Mouse (Mus musculus) MEL-GATA-1-ER (cell line): ENCODE measurements around the gene Trit1.
A peak's percentile ranks its signal among the peaks of the same experiment; 100 is the strongest.

Experiments used
- DNase-seq: peaks from one replicate; pipeline ENCODE4 v3.0.0-alpha.2; 2012; ENCODE audit warnings: low read depth; ENCODE audit errors: extremely low read depth

Trit1 gene

DNA sequence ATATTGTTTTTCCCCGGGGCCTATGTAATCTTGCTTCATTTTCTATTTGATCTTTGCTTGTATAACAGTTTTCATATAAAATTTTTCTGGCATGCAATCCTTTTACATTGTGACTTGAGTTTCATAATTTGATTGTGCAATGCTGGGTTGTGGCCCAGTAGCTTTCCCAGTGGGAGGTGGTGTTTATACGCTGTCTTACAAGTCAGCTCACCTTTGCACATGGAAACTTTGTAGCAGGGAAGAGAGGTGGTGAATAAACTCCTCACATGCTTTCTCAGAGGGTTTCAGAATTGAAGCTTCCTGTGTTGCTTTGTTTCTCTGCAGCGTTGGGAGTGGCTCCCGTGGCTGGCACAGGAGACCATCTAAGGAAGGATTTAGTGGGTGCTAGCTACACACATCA is 28.4 kb downstream of the Trit1 start:
- no peak for DNase-seq

DNA sequence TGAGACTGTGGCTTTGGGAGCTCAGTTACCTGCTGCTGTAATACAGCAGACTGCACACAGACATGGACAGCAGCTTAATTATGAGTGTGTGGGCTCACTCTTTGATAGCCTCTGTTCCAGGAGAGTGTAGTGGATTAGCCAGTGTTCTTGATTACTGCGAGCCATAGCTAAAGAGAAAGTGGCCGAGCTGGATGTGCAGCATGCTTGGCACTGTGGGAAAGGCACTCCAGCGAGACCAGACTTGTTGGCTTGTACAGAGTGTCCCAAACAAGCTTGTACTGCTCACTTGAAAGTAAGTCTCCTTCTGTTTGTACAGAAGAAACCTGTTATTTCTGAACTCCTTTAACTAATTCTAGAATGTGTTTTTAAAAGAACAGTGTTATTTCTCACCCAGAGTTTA is 29.9 kb downstream of the Trit1 start:
- no peak for DNase-seq

DNA sequence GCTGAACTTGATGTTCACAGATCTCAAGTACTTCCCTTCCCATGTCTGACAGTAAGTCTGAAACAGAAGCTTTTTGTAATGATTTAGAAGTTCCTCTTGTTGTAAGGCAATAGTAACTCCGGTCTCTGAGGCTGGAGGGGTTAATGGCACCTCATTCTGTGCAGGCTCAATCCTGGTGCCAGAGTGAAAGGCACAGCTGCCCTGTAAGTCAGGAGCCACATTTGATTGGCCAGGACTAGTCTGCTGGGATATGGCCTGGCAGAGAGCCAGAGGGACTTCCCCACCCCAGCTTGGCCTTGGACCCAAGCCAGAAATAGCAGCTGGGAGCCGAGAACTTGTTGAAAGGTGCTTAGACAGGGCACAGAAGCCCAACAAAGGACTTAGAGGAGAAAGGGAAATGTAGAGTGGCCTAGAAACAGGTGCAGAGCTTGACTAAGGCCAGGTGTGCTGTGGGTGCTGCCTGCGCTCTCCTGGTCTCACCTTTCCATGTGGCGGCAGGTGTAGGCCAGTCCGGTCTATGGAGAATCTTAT is 34.3 kb downstream of the Trit1 start:
- DNase-seq = peak; percentile 75

DNA sequence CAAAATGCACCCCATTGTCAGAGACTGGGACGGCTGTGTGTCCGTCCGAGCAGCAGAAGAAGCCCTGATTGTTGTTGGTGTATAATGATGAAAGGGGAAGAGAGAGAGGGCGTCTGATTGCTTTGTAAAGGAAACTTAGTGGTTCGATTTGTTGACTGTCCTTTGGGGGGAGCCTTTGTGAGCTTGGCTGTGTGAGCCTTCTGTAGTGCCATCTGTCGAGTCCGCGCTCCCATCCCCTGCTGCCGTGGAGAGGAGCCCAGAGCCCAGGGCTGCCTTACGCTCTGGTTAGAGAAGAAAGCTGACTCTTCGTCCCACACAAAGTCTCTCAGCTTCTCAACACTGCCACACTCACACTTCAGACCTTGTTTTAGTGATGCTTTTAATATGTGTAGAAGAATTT is 36.8 kb downstream of the Trit1 start:
- DNase-seq = no peak

DNA sequence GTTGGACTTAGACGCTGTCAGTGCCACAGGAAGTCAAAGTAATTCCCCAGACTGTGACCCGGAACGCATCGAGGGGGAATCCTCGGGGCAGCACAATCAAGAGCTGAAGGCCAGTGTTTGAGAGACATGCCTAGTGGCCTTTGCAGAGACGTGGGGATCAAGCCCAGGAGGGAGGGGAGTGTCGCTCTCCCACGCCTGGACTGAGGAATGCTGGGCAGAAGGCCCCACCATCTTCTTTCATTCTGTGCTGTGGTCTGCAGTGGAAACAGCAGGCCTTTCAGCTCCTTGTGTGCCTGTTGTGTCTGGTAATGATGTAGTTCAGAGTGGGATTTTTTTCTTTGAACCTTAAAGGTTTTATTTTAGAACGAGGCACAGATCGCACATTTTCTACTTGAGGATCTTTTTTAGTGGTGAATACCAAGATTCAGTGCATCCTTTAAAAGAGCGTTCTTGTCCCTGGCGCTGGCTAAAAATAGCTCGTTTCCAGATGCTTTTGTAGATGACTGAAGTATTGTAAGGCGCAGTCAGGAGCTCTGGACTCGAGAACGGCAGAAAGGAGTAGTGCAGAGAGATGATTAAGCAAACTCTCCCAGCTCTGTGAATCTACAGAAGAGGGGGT is 37.9 kb downstream of the Trit1 start:
- DNase-seq = no peak

DNA sequence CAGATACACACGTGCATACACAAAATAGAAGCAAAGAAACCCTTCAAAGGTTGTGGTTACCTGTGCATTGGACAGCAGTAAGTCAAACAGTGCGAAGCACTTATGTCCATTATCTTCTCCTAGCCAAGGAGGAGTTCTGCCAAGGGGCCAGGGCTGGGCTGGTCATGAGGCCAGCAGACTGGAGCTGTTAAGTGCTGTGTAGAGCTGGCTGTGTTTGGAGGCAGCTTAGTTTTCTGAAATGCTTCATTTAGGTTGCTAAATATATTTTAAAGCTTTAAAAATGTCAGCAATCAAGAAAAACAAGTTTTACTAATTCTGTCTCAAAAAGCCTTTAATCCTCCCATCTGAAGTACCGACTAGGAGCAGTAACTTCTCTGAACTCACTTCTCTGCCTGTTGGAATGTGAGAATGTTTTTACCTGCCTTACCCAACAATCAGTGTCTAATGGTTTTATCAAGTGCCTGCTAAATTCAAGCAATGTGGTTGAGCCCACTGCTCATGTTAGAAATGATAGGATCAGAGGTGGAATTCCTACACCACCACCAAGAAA is 40.2 kb downstream of the Trit1 start:
- no peak for DNase-seq

DNA sequence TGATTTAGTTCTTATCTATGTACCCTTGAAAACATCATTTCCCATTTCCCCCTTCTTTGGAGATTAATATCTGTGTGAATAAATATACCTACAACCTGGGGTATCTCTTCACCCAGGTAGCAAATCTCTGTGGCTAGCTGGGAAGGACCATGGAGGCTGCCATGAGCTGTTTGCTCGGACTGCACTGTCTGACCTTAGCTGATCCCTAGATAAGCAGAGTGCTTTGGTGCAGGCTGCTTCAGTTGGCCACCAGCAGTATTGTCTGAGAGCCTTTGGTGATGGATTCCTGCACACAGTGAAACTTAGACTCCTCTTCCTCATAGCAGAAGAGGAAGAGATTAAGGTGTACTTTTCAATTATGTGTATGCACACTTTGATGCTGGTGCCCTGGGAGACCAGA is 41.6 kb downstream of the Trit1 start:
- DNase-seq = no peak

DNA sequence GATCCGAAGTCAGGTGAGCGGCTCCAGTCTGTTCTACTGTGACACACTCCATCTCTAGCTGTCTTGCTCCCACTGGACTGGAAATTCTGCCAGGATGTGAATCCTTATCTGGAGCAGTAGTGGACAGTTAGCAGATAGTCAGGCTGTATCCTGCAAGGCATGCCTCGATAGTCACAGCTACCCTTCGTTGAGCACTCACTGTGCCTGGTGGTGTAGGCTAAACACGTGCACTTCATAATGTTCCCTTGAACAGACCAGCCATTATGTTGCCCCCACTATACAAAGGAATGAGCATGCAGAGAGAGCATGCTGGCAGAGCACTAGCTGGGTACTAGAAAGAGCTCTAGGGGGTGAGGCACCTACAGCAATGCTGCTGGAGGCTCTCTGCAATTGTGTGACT is 45.3 kb downstream of the Trit1 start:
- DNase-seq = no peak

DNA sequence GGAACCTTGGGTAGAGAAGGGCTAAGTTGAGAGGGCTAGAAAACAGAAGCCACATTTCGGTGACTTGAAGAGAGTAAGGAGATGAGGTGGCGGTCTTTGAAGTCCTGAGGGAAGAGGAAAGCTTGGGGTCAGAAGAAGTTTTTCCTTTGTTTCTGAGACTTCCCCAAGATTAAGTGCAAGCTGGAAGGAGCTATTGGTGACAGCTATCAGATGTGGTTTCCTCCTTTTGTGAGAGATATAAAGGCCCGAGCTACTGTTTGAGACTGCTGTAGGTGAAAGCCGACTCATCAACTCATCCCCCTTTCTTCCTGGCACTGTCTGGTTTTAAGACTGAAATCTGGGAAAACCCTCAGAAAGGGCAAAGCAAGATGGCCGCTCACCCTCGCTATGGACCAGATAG is 52.2 kb downstream of the Trit1 start:
- peak; percentile 11 for DNase-seq

DNA sequence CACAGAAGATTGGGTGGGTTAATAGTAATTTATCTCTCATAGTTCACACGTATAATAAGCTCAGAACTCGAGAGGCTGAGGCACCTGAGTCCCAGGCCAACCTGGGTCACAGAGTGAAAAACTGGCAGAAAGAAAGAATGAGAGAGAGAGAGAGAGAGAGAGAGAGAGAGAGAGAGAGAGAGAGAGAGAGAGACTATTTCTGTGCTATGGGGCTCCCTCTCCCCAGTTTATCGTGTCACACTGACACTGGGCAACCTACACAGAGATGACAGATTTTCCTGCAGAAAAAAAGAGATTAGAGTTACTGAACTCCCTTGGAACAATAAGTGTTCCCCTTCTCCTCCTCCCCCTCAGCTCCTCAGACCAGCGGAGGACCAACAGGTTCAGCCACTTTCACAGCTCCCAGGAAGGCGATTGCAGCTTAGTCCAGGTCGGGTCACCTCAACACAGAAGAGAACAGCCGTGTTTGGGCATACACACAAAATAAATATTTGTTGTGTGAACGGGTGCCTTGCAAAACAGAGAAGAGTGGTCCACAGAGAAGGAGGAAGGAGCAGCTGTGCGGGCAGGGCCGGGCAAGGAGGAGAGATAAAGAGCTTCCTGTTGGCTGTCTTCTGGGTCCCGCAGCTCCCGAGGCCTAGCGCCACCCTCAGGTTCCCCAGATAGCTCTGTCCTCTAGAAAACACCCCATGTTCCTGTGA is 55.0 kb downstream of the Trit1 start:
- DNase-seq = peak; percentile 86

DNA sequence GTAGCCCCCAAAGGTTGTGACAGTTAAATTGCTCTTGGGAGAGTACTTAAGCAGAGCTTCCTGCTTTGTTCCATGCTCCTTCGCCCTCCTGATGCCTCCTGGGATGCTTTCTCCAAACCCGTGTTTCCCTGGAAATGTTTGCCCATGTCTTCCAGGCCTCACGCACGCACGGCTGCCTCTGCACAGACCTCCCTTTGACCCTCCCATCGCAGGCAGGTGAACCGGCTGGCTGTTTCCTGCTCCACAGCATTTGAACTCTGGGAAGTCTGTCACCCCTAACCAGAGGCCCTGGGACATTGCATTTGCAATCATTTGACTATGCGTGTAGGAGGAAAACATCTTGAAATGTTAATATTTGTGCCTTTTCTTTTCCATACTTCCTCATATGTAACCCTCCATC is 60.5 kb downstream of the Trit1 start:
- DNase-seq = no peak

DNA sequence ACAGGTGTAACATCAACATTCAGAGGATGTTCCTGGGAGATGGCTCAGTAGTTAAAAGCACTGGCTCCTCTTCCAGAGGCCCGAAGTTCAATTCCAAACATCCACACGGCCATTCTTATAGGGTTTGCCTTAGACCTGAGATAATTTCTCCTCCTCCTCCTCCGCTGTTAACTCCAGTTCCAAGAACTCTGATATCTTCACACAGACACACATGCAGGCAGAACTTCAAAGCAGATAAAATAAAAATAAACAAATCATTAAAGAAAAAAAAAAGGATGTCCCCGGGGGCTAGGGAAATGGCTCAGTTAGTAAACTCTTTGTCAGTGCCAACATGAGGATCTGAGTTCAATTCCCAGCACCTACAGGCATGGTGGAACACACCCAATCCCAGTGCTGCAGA is 61.8 kb downstream of the Trit1 start:
- DNase-seq = peak; percentile 67

DNA sequence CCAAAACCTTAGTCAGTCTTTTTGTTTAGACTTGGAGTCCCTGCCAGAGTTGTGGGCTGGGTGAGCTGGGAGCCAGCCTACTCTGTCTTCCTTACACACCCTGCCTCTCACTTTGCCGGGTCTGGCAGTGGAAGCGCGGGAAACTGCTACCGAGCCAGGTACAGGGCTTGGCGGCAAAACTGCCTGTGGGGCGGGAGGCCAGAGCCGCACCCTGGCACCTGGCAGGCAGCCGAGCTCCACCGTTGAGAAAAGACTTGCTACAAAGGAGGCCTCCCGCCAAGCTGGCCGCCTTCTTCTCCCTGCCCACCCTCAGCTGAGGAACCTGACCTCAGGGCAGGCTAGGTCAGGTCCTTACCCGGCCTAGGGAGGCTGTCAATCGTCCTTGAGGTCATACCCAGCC is 64.4 kb downstream of the Trit1 start:
- no peak for DNase-seq

DNA sequence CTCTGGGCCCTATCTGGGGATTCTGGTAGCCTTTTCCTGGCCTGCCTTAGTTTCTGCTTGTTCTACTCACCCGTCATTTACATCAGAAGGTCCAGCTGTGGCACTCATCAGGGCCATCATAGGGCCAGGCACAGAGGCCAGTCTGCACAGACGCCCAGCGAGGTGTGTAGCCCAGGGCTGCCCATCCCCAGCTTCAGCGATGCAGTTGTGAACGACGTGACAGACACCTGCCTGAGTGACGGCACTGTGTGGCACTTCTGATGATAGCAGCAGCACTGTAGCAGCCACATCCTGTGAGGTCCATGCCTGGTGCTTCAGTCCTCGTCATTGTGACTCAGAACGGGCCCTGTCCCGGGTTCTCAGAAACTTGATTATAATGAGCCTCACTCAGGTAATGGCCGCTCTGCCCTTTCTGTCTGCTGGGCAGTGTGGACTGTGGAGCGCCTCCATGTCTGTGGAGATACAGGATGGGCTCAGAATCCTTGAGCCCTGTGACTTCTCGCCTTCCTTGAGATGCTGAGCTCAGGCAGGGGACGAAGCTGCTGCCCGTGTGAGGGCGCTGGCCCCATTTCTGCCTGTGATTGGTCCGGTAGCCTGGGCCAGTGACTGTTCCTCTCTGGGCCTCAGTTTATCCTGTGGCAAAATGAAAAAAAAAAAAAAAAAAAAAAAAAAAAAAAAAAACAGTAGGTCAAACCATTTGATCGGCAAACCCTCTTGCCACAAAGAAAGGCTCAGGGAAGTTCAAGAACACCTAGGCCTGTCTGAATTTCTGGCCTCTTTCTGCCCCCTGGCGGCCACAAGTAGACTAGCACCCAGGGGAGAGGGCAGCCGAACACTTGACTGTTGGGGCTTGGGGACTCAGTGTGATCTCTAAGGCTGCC is 66.1 kb downstream of the Trit1 start:
- peak; percentile 44 for DNase-seq

DNA sequence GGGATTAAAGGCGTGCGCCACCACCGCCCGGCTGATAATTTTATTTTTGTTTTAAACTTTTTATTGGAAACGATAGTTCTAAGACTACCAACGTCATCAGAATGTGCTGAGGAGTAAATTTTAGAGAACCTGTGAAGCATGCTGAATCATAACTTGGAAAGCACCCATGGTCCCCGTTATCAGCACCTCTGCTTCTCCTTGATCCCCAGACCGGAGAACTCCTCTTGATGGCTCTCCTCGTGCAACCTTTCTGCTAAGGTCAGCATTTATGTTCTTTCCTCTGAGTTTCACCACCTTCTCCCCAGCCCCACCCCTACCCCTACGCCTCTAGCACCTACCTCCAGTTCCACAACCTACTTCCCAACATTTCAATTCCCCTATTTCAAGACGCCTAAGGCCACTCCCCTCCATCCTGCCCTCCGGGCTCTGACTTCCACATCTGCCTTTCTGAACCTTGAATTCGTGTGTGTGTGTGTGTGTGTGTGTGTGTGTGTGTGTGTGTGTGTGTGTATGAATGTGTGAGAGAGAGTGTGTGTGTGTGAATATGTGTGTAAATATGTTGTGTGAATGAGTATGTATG is 67.0 kb downstream of the Trit1 start:
- DNase-seq = peak; percentile 41

DNA sequence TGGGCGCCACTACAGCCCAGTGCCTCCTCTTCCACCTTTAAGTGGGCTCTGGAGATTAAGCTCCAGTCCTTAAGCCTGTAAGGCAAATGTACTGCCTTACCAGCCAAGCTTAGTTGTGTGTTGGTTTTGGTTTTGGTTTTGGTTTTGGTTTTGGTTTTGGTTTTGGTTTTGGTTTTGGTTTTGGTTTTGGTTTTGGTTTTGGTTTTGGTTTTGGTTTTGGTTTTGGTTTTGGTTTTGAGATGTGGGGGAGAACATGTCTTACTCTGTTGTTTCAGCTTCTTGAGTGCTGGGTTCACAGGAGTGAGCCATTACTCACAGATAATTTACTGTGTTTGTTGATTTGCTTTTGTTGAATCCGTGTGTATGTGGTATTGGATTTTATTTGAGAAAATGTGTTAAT is 68.9 kb downstream of the Trit1 start:
- DNase-seq = no peak

DNA sequence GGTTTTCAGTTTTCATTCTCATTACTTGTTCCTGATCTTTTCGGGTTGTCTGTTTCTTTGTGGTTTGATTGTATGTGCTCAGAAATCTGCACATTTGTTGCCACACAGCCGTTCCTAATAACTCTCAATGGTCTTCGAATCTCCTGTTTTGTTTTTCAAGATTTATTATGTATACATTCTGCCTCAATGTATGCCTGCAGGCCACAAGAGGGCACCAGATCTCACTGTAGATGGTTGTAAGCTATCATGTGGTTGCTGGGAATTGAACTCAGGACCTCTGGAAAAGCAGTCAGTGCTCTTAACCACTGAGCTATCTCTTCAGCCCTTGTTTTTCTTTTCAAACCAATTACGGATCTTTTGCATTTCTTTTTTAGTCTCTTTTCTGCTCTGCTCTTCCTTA is 70.0 kb downstream of the Trit1 start:
- no peak for DNase-seq

DNA sequence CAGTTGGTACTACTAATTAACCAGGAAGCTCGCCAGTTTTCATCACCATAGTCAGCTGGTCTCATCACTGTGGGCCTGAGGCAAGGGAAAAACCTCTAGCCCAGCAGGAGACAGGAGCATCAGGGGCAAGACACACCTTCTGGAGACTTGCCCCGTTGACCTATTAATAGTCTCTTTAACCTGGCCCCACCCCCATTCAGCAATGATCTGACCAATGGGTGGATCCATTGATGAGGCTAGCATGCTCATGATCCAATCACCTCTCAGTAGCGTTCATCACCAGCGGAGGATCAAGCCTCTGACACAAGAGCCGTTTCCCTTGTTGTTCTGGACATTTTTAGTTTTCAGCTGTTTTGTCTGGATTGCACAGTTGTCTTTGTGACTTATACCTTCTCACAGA is 76.2 kb downstream of the Trit1 start:
- DNase-seq = no peak

DNA sequence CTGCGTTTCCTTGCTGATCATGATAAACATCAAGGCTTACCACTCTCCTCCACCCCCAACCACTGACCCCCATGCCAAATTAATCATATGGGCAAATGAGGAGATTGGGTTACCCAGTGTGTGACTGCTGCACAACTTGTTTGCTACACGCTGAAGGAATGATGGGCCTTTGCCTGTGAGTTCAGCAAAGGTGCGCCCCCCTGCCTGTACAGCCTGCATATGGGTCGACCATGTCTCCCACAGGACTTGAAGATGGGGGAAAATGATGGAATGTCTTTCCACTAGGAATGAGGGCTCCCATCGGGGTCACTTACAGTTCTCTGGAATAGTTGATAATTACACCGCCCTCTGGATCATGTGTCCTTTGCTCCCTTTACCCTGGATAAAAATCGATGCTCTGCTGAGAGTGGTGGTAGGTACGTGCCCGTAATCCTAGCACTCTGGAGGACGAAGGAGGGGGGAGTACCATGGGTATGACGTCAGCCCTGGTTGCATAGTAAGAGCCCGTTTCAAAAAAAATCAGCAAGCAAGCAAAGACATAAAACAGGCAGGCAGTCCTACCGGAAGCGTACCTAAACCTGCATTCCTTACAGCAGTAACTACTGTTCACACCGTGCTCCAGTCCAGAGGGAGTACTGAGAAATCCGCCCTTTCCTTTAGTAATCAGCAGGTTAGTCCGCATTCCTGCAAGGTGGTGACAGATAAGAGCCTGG is 76.8 kb downstream of the Trit1 start:
- no peak for DNase-seq

DNA sequence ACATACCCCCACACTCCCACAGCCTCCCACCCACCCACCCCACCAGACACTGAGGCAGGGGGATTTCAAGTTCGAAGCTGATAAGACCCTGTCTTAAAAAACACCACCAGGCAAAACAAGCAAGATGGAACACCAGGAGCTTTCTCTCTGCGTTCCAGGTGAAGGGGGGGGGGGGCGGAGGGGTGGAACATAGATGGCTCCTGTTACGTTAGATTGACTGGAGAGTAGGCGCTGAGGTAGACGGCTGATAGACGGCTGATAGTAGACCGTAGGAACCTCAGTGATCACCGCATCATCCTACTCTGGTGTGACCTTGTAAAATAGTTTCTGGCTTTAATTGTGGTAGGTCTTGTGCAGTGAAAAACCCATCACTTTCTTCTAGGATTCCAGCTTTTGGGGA is 77.5 kb downstream of the Trit1 start:
- DNase-seq = no peak
